Mouse (Mus musculus): ENCODE measurements at regions not wholly inside any gene's neighbourhood (a gene's known extent, or its start where the extent isn't known, plus 50 kb on each side); places are given as distances from the start of the nearest gene placed in this dataset.

GRCm38 (mm10) chr4:78785378-78785774 is 573.6 kb upstream of the Ptprd start:
- POLR2A ChIA-PET: no interaction called here
- CTCF ChIA-PET: no interaction called here

GRCm38 (mm10) chr4:78784675-78785377 is 573.1 kb upstream of the Ptprd start:
- CTCF ChIA-PET: no interaction called here
- POLR2A ChIA-PET: no interaction called here

- ChIA-PET POLR2A (no interaction called here), CTCF (no interaction called here)
These were observed 572.3 kb upstream of the Ptprd start for GRCm38 (mm10) chr4:78784036-78784435.

GRCm38 (mm10) chr4:78782751-78783150 is 571.0 kb upstream of the Ptprd start:
- POLR2A ChIA-PET: no interaction called here
- CTCF ChIA-PET: no interaction called here

GRCm38 (mm10) chr4:78773867-78774266 is 562.1 kb upstream of the Ptprd start:
- POLR2A ChIA-PET: no interaction called here
- CTCF ChIA-PET: no interaction called here

GRCm38 (mm10) chr4:78736026-78736425 is 524.3 kb upstream of the Ptprd start:
- ChIA-PET POLR2A (no interaction called here), CTCF (interaction anchor here in 1 of 4 experiments (0.5 kb wide), 1 partner anchor 15 kb away, joined by 4 read pairs; no protein-coding TSS in a partner anchor)

Data from embryonic stem cell, embryonic (primary cell).